Mouse (Mus musculus) ES-Bruce4 (cell line): ENCODE measurements around the gene Wnt5b.

Source experiments
- CTCF ChIP-seq: IDR thresholded peaks from one replicate; pipeline ENCODE4 v1.8.1; 2011; ENCODE audit warnings: low read depth, low read length
- POLR2A ChIP-seq: IDR thresholded peaks from one replicate; pipeline ENCODE4 v1.8.1; 2011; ENCODE audit warnings: low read length; ENCODE audit not compliant: insufficient read depth

DNA sequence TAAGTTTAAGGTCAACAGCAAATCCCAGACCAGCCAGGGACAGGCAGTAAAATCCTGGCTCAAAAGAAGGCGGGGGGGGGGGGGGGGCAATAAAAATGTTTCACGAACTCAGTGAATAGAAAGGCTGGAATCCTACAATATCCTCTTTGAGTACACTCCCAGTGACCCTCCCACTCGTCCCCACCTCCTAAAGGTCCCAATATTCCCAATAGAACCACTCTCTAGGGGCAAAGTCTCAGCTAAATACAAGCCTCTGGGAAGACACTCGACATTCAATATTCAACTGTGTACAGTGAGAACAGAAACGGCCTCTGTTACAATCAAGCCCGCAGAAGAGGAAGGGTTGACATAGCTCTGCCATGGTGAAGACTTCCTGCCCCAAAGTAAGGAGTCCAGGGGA, 136.3 kb downstream of the Wnt5b start:
- no peak for TF ChIP-seq CTCF
- TF ChIP-seq POLR2A = no peak
